Mouse (Mus musculus): ENCODE data around the gene Vps13d. TPM values are rescaled to one million over a fixed set of nuclear protein-coding genes. Genes with fewer than 3 reads are reported as not detected.

Gene Vps13d
- polyA plus RNA-seq, 1 experiment, result 71.8 TPM

DNA sequence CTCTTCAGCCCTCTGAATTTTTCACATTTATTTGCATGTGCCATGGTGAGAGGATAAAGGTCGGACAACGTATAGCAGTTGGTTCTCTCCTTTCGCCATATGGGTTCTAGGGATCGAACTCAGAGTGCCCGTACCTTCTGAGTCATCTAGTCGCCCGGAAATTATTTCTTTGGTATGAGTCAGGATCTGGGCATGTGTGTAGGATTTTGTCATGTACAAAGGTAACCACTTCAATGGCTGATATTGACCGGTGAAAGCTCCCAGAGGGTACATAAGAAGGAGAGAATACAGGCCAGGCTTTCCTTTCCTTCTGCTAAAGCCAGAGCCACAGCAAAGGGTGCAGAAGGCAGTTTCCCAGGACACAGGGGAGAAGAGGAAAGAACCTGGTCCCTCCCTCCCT lies 10.0 kb upstream of the Vps13d start:
- H3K4me3 ChIP-seq (ENCODE audit: insufficient read depth, low read depth, low read length), result no peak overlapping the region
- TF ChIP-seq CTCF (IDR thresholded peaks at IDR 0.05; ENCODE audit: insufficient read depth, low read depth, low read length) (no peak), POLR2A (IDR thresholded peaks at IDR 0.05; ENCODE audit: insufficient read depth, low read depth, low read length) (no peak)
- 88% methylated on average over 8 of the region's 8 CpGs for WGBS
- H3K27ac ChIP-seq (ENCODE audit: insufficient read depth, low read depth, low read length), result no peak overlapping the region
- H3K4me1 ChIP-seq (ENCODE audit: control insufficient read depth, insufficient read depth, low read length), result no peaks in the 10 kb centered on the region

DNA sequence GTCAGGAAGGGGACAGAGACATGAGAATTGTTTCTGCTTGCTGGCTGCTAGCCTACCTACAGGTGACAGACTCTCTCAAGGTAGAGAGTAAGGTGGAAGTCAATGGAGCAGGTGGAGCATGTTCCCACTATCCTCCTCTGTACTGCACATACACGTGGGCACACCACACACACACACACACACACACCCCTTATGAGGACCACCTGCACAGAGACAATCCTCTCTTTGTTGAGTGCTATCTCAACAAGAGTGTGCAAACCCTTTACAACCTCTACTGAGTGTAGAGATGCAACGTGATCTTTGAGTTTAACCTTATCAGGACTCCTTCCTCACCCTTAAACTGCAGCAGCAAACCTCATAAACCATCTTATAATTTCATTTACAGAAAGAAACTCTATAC lies 8.5 kb upstream of the Vps13d start:
- WGBS, result 77% methylated on average over 2 of the region's 2 CpGs
- Histone ChIP-seq H3K4me3 (ENCODE audit: insufficient read depth, low read depth, low read length) (no peak overlapping the region), H3K4me1 (ENCODE audit: control insufficient read depth, insufficient read depth, low read length) (no peaks in the 10 kb centered on the region), H3K27ac (ENCODE audit: insufficient read depth, low read depth, low read length) (no peak overlapping the region)
- TF ChIP-seq POLR2A (IDR thresholded peaks at IDR 0.05; ENCODE audit: insufficient read depth, low read depth, low read length) (no peak), CTCF (IDR thresholded peaks at IDR 0.05; ENCODE audit: insufficient read depth, low read depth, low read length) (no peak)

GRCm38 (mm10) chr4:145201424-145201823 lies 6.6 kb upstream of the Vps13d start:
- TF ChIP-seq POLR2A (IDR thresholded peaks at IDR 0.05; ENCODE audit: insufficient read depth, low read depth, low read length) (no peak), CTCF (IDR thresholded peaks at IDR 0.05; ENCODE audit: insufficient read depth, low read depth, low read length) (no peak)
- 38% methylated on average over 3 of the region's 3 CpGs for WGBS
- Histone ChIP-seq H3K4me3 (ENCODE audit: insufficient read depth, low read depth, low read length) (no peak overlapping the region), H3K27ac (ENCODE audit: insufficient read depth, low read depth, low read length) (no peak overlapping the region), H3K4me1 (ENCODE audit: control insufficient read depth, insufficient read depth, low read length) (no peaks in the 10 kb centered on the region)

- Histone ChIP-seq H3K4me1 (ENCODE audit: control insufficient read depth, insufficient read depth, low read length) (no peaks in the 10 kb centered on the region), H3K4me3 (ENCODE audit: insufficient read depth, low read depth, low read length) (no peak overlapping the region), H3K27ac (ENCODE audit: insufficient read depth, low read depth, low read length) (no peak overlapping the region)
- WGBS, result 47% methylated on average over 11 of the region's 11 CpGs
- TF ChIP-seq POLR2A (IDR thresholded peaks at IDR 0.05; ENCODE audit: insufficient read depth, low read depth, low read length) (no peak), CTCF (IDR thresholded peaks at IDR 0.05; ENCODE audit: insufficient read depth, low read depth, low read length) (no peak)
Measured at GRCm38 (mm10) chr4:145199982-145200699, 5.3 kb upstream of the Vps13d start.

DNA sequence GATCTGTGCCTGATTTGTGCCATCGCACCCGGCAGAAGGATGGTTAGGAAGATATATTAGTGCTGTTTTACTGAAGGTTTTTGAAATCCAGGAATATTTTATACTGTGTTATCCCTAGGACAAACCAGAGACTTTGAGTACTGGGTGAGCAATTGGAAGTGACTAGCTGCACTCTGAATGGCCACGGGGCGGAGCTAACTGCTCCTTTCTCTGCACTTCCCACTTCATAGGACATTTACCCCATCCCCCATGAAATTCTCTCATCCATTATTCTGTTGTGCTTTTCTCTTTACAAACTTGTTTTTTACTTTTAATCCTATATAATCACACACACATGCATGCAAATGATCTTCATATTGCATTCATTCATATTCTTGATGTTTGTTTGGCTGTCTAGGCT lies 1.8 kb upstream of the Vps13d start:
- 81% methylated on average over 4 of the region's 4 CpGs for WGBS
- Histone ChIP-seq H3K4me3 (ENCODE audit: insufficient read depth, low read depth, low read length) (no peak overlapping the region), H3K4me1 (ENCODE audit: control insufficient read depth, insufficient read depth, low read length) (peaks cover 3% of the 10 kb centered on the region; the same call in 1 of the 2 replicates), H3K27ac (ENCODE audit: insufficient read depth, low read depth, low read length) (no peak overlapping the region)
- TF ChIP-seq CTCF (IDR thresholded peaks at IDR 0.05; ENCODE audit: insufficient read depth, low read depth, low read length), result no peak
- TF ChIP-seq POLR2A (IDR thresholded peaks at IDR 0.05; ENCODE audit: insufficient read depth, low read depth, low read length), result no peak

- Histone ChIP-seq H3K4me1 (ENCODE audit: control insufficient read depth, insufficient read depth, low read length) (peaks cover 3% of the 10 kb centered on the region; the same call in 1 of the 2 replicates), H3K27ac (ENCODE audit: insufficient read depth, low read depth, low read length) (no peak overlapping the region), H3K4me3 (ENCODE audit: insufficient read depth, low read depth, low read length) (no peak overlapping the region; the same call in 1 of the 2 replicates)
- WGBS, result 20% methylated on average over 5 of the region's 5 CpGs
- no peak for TF ChIP-seq CTCF (IDR thresholded peaks at IDR 0.05; ENCODE audit: insufficient read depth, low read depth, low read length)
- TF ChIP-seq POLR2A (IDR thresholded peaks at IDR 0.05; ENCODE audit: insufficient read depth, low read depth, low read length), result no peak
Measured at GRCm38 (mm10) chr4:145195172-145195571, 367 bp upstream of the Vps13d start.

DNA sequence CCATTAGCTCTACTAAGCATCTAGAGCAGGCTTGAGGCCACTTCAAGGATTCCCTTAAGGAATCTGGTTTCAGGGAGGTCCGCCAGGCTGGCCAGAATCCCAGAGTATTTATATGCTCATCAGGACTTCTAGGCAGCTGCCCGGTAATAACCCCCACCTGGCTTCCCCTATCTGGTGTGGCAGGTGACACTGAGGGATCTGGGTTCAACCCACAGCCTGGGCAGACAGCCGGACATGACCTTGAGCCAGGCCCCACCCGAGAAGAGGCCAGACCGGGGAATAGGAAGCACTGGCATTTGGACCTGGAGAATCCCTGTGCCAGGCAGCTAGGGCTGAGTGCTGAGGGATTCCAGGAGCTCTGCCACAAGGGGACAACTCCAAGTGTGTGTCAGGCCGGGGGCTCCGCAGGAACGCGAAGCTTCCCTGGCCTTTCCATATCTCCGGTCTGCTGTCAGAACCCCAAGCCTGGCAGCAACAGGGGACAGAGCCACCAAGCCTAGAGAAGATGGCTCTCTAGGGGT lies 754 bp downstream of the Vps13d start:
- H3K4me3 ChIP-seq (ENCODE audit: insufficient read depth, low read depth, low read length), result peak overlapping the region; percentile 87
- no peak overlapping the region for H3K27ac ChIP-seq (ENCODE audit: insufficient read depth, low read depth, low read length)
- TF ChIP-seq POLR2A (IDR thresholded peaks at IDR 0.05; ENCODE audit: insufficient read depth, low read depth, low read length), result no peak
- no peak for TF ChIP-seq CTCF (IDR thresholded peaks at IDR 0.05; ENCODE audit: insufficient read depth, low read depth, low read length)
- H3K4me1 ChIP-seq (ENCODE audit: control insufficient read depth, insufficient read depth, low read length), result peaks cover 3% of the 10 kb centered on the region; the same call in 1 of the 2 replicates
- under 1% methylated on average over 10 of the region's 10 CpGs for WGBS

DNA sequence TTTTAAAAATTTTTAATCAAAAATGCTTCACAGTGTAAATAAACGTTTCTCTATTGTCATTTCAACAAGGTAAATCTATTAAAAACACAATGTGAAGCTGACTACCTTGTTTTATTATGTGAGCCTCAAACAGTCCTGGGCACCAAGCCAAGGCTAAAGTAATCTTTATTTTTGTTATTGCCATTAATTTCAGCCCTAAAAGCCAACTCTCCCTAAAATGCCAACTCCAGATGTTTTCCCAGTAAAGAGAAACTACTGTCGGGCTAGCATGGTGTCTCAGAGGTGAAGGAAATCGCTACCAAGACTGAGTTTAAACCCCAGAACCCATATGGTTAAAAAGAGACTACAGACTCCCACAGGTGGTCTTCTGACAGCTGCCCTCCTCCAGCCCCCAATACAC lies 1.4 kb downstream of the Vps13d start:
- 28% methylated on average over 3 of the region's 3 CpGs for WGBS
- TF ChIP-seq POLR2A (IDR thresholded peaks at IDR 0.05; ENCODE audit: insufficient read depth, low read depth, low read length), result no peak
- Histone ChIP-seq H3K27ac (ENCODE audit: insufficient read depth, low read depth, low read length) (no peak overlapping the region), H3K4me3 (ENCODE audit: insufficient read depth, low read depth, low read length) (no peak overlapping the region), H3K4me1 (ENCODE audit: control insufficient read depth, insufficient read depth, low read length) (peaks cover 3% of the 10 kb centered on the region; the same call in 1 of the 2 replicates)

DNA sequence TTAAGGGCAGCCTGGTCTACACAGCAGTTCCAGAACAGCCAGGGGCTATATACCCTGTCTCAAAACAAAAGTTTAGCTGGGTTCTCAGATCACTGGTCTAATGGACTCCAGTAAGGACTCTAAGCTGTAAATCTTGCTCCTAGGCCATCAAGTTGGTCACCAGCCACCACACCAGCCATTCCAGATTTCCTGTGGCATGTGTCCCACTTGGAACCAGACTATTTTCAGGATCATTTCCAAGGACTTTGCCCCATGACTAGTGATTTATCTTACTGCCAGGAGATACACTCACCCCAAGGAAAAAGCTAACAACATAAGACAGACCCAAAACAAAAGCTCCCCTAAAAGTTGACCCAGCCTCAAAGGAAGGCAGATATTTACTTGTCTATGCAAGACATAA lies 2.1 kb downstream of the Vps13d start:
- TF ChIP-seq CTCF (IDR thresholded peaks at IDR 0.05; ENCODE audit: insufficient read depth, low read depth, low read length) (no peak), POLR2A (IDR thresholded peaks at IDR 0.05; ENCODE audit: insufficient read depth, low read depth, low read length) (no peak)
- H3K4me1 ChIP-seq (ENCODE audit: control insufficient read depth, insufficient read depth, low read length), result peaks cover 3% of the 10 kb centered on the region; the same call in 1 of the 2 replicates
- H3K4me3 ChIP-seq (ENCODE audit: insufficient read depth, low read depth, low read length), result no peak overlapping the region
- no peak overlapping the region for H3K27ac ChIP-seq (ENCODE audit: insufficient read depth, low read depth, low read length)
